Mouse (Mus musculus): ENCODE measurements around the gene Lamc1.

DNA sequence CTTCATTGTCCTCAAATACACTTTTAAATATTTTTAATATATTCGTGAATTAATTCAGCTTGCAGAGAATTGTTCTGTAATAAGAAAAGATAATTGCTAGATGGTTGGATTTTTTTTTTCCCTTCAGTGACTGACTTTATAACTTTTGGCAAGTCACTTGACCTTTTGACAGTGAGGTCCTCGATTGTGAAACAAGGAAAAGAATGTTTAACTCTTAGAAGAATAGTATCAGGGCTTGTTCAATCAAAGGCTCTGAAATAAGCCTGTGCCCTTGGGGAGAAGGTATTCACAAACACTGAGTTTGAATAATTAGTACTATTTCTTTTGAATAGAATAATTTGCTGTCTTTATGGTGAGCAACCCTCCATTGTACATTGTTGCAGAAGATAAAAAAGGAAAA lies 21.9 kb upstream of the Lamc1 start:
- TF ChIP-seq POLR2A (IDR thresholded peaks at IDR 0.05; ENCODE audit: control insufficient read depth, low read depth, low read length), result no peak
- no peak for TF ChIP-seq CTCF (IDR thresholded peaks at IDR 0.05; ENCODE audit: control insufficient read depth, insufficient read depth, insufficient replicate concordance, low read depth, low read length)

All from testis, adult 2 months (tissue).